Mouse (Mus musculus): Measurements from ENCODE around the gene Gm20388.

- TF ChIP-seq CTCF (IDR thresholded peaks at IDR 0.05; ENCODE audit: low read depth) (peak; percentile 75), EP300 (optimal IDR thresholded peaks at IDR 0.05) (no peak)
These were observed 3474.4 kb downstream of the Gm20388 start for GRCm38 (mm10) chr8:123384883-123385540.
